ENCODE assay signal across 8 mouse cellular contexts in the genomic region with DNA sequence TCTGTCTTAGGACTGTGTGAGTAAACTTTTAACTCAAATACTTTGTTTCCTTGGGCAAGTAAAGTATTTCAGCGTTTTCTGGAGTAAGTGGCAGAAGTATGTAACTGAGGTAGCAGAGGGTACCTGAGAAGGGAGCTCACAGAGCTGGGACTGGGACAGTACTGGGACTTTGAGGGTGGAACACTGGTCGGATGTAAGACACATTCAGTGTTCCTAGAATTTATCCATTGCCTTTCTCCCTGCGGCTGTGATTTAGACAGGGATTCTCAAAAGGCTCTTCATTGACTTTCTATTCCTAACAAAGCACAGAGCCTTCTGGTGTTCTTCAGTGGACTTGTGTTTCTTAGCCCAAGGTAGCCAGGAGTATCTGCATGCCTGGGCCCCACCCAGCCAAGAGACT. TPM values are rescaled to one million over a fixed set of nuclear protein-coding genes. Genes with fewer than 3 reads are reported as not detected.
A peak's percentile ranks its signal among the peaks of the same experiment; 100 is the strongest.
DNase-seq lines count a peak whose midpoint lies in the region; ATAC-seq and TF ChIP-seq lines count a peak whose summit lies in the region.

No protein-coding gene starts in this region.

- no peak overlapping the region; the same call in 1 of the 2 replicates for H3K9ac ChIP-seq in heart, embryonic 11.5 days (ENCODE audit: low read depth, low read length)
- no peak overlapping the region for H3K9ac ChIP-seq in forebrain, embryonic 13.5 days
- H3K9ac ChIP-seq in limb, embryonic 15.5 days: peak overlapping the region; percentile 65; the same call in 1 of the 2 replicates

- DNase-seq in heart, adult 9 months (ENCODE audit: low spot score in 2 of 2): no peak
- no peak for DNase-seq in adrenal gland, postnatal 10 days
- DNase-seq in yolk sac, embryonic 10.5 days (ENCODE audit: low spot score): no peak

- peak overlapping the region; percentile 98 for H3K4me2 ChIP-seq in heart, embryonic 11.5 days
- H3K4me2 ChIP-seq in forebrain, embryonic 13.5 days: peak overlapping the region; percentile 92
- H3K4me2 ChIP-seq in limb, embryonic 15.5 days: peak overlapping the region; percentile 91

- no peak for ATAC-seq in heart, embryonic 11.5 days (replicated peaks; ENCODE audit: insufficient number of reproducible peaks, low FRiP score, low TSS enrichment)
- no peak for ATAC-seq in forebrain, embryonic 13.5 days
- ATAC-seq in limb, embryonic 15.5 days (ENCODE audit: insufficient number of reproducible peaks, low FRiP score, low TSS enrichment, low read depth): no peak
- no peak for ATAC-seq in monocyte, adult 5-6 weeks (replicated peaks; ENCODE audit: insufficient number of reproducible peaks, low FRiP score, low TSS enrichment, poor library complexity, severe bottlenecking)

- H3K4me1 ChIP-seq in heart, embryonic 11.5 days (ENCODE audit: control insufficient read depth, insufficient read depth, low read length): no peaks in the 10 kb centered on the region
- peaks cover 13% of the 10 kb centered on the region for H3K4me1 ChIP-seq in forebrain, embryonic 13.5 days
- peaks cover 3% of the 10 kb centered on the region; the same call in 1 of the 2 replicates for H3K4me1 ChIP-seq in limb, embryonic 15.5 days

- H3K79me3 ChIP-seq in C2C12 (ENCODE audit: low read depth): no peaks in the 10 kb centered on the region

- H3K27me3 ChIP-seq in heart, embryonic 11.5 days (ENCODE audit: control insufficient read depth, insufficient read depth, low read length): peaks cover 7% of the 10 kb centered on the region; the same call in 1 of the 2 replicates
- H3K27me3 ChIP-seq in C2C12 (ENCODE audit: control insufficient read depth, insufficient read depth, insufficient read length): no peaks in the 10 kb centered on the region
- H3K27me3 ChIP-seq in forebrain, embryonic 13.5 days: peaks cover 8% of the 10 kb centered on the region; the same call in 1 of the 2 replicates
- no peaks in the 10 kb centered on the region for H3K27me3 ChIP-seq in limb, embryonic 15.5 days

- peak overlapping the region; percentile 50 for H3K4me3 ChIP-seq in heart, embryonic 11.5 days (ENCODE audit: low read depth, low read length)
- H3K4me3 ChIP-seq in C2C12 (ENCODE audit: insufficient read depth, poor library complexity, severe bottlenecking): peak overlapping the region; percentile 37
- H3K4me3 ChIP-seq in forebrain, embryonic 13.5 days: peak overlapping the region; percentile 69
- H3K4me3 ChIP-seq in limb, embryonic 15.5 days: peak overlapping the region; percentile 76

- 28% methylated on average over 3 of the region's 3 CpGs for WGBS in heart, embryonic 11.5 days (ENCODE audit: insufficient replicate concordance)
- 14% methylated on average over 3 of the region's 3 CpGs for WGBS in forebrain, embryonic 13.5 days
- WGBS in limb, embryonic 15.5 days: 16% methylated on average over 3 of the region's 3 CpGs

- peak overlapping the region; percentile 77 for H3ac ChIP-seq in C2C12 (ENCODE audit: control insufficient read depth, insufficient read length, low read depth)

- TF ChIP-seq CTCF in C2C12 (IDR thresholded peaks at IDR 0.05; ENCODE audit: control insufficient read depth, insufficient read depth, insufficient read length): no peak

- H3K9me3 ChIP-seq in heart, embryonic 11.5 days (replicated peaks; ENCODE audit: control insufficient read depth, low read length): no peaks in the 10 kb centered on the region
- H3K9me3 ChIP-seq in forebrain, embryonic 13.5 days (replicated peaks): no peaks in the 10 kb centered on the region
- H3K9me3 ChIP-seq in limb, embryonic 15.5 days: no peaks in the 10 kb centered on the region

- no peaks in the 10 kb centered on the region for H3K36me3 ChIP-seq in heart, embryonic 11.5 days (ENCODE audit: control insufficient read depth, insufficient read depth, low read length)
- no peaks in the 10 kb centered on the region for H3K36me3 ChIP-seq in C2C12 (ENCODE audit: control insufficient read depth, insufficient read depth)
- H3K36me3 ChIP-seq in forebrain, embryonic 13.5 days (ENCODE audit: poor library complexity, severe bottlenecking): no peaks in the 10 kb centered on the region
- no peaks in the 10 kb centered on the region for H3K36me3 ChIP-seq in limb, embryonic 15.5 days

- no peak overlapping the region for H3K27ac ChIP-seq in heart, embryonic 11.5 days (ENCODE audit: low read depth, low read length)
- no peak overlapping the region for H3K27ac ChIP-seq in forebrain, embryonic 13.5 days
- peak overlapping the region; percentile 89 for H3K27ac ChIP-seq in limb, embryonic 15.5 days

- no peaks in the 10 kb centered on the region for H3K79me2 ChIP-seq in C2C12 (ENCODE audit: control insufficient read depth, insufficient read depth)

TF ChIP-seq in C2C12, 6 proteins besides CTCF, POLR2A, EP300 and RAD21:
- TF ChIP-seq MYOD1 (IDR thresholded peaks at IDR 0.05; ENCODE audit: control insufficient read depth, insufficient read length, low read depth) (no peak), USF1 (IDR thresholded peaks at IDR 0.05; ENCODE audit: low read depth) (no peak), MYOG (IDR thresholded peaks at IDR 0.05; ENCODE audit: control insufficient read depth, extremely low read depth, insufficient read length) (no peak), MAX (IDR thresholded peaks at IDR 0.05) (no peak), CEBPB (IDR thresholded peaks at IDR 0.05; ENCODE audit: low read depth) (no peak), FOSL1 (IDR thresholded peaks at IDR 0.05; ENCODE audit: insufficient read depth, low read length, poor library complexity, severe bottlenecking) (no peak)

RNA-seq across cellular contexts. Expression of gene Vgll3, which starts 1.0 kb away (rescaled TPM):
- 0.89 and 1.00 TPM in 2 replicates for polyA plus RNA-seq in heart, embryonic 11.5 days (2014; fragmentation: Nextera tagmentation; extraction: Ambion mirVana)
- 9.9 TPM for polyA plus RNA-seq in C2C12 (2012; fragmentation: generic; extraction: Trizol)
- polyA plus RNA-seq in forebrain, embryonic 13.5 days (2015; fragmentation: Nextera tagmentation; extraction: Ambion mirVana): 0.52 and 0.59 TPM in 2 replicates
- 26.4 and 27.0 TPM in 2 replicates for polyA plus RNA-seq in limb, embryonic 15.5 days (2015; fragmentation: Nextera tagmentation; extraction: Ambion mirVana)
- total RNA-seq in adrenal gland, postnatal 10 days (2021): 1 to 10 TPM; 2.6 to 3.4 TPM
- not detected in 3 replicates for total RNA-seq in monocyte, adult 5-6 weeks (2017)
